Mouse (Mus musculus) midbrain, embryonic 12.5 days (tissue): ENCODE data around the gene Cmtm2b. TPM values are rescaled to one million over a fixed set of nuclear protein-coding genes. Genes with fewer than 3 reads are reported as not detected.

ENCODE experiments used
- ATAC-seq: fragments of 200-750 bp; cut with Nextera tagmentation; 2 replicates; pipeline ENCODE4 v1.8.0; 2017; ENCODE audit warnings: low read depth, moderate TSS enrichment, moderate library complexity; ENCODE audit not compliant: low FRiP score
- H3K27ac ChIP-seq: fragments of 300-500 bp; sonication (generic); replicated peaks from 2 replicates; pipeline ENCODE4 v1.5.1; 2016; ENCODE audit warnings: mild to moderate bottlenecking
- H3K27me3 ChIP-seq: fragments of 300-500 bp; sonication (generic); 2 replicates; pipeline ENCODE4 v1.6.1; 2016; ENCODE audit warnings: mild to moderate bottlenecking
- H3K36me3 ChIP-seq: fragments of 300-500 bp; sonication (generic); 2 replicates; pipeline ENCODE4 v1.6.1; 2016
- H3K4me1 ChIP-seq: fragments of 300-500 bp; sonication (generic); 2 replicates; pipeline ENCODE4 v1.6.1; 2016
- H3K4me2 ChIP-seq: fragments of 300-500 bp; sonication (generic); replicated peaks from 2 replicates; pipeline ENCODE4 v1.6.1; 2016; ENCODE audit warnings: mild to moderate bottlenecking, moderate library complexity
- H3K4me3 ChIP-seq: fragments of 300-500 bp; sonication (generic); 2 replicates; pipeline ENCODE4 v1.5.1; 2016; ENCODE audit warnings: mild to moderate bottlenecking
- H3K9ac ChIP-seq: fragments of 300-500 bp; sonication (generic); replicated peaks from 2 replicates; pipeline ENCODE4 v1.6.1; 2016; ENCODE audit warnings: mild to moderate bottlenecking, moderate library complexity
- H3K9me3 ChIP-seq: fragments of 300-500 bp; sonication (generic); 2 replicates; pipeline ENCODE4 v1.6.1; 2016; ENCODE audit warnings: mild to moderate bottlenecking
- WGBS: fragments of 180-500 bp; shearing (Covaris S2); methylation state at CpG from one replicate; pipeline ENCODE4 v1.1.7; 2016; 5-methylcytosine and 5-hydroxymethylcytosine counted together
- polyA plus RNA-seq: library from polyadenylated mRNA; unstranded; fragments of >200 nt; fragmentation: Nextera tagmentation; extraction: Ambion mirVana; gene quantifications from 2 replicates; pipeline ENCODE4 v1.2.1, GENCODE M21; 2016

The Cmtm2b gene
- polyA plus RNA-seq, 1 experiment from 2014 or later: not detected

DNA sequence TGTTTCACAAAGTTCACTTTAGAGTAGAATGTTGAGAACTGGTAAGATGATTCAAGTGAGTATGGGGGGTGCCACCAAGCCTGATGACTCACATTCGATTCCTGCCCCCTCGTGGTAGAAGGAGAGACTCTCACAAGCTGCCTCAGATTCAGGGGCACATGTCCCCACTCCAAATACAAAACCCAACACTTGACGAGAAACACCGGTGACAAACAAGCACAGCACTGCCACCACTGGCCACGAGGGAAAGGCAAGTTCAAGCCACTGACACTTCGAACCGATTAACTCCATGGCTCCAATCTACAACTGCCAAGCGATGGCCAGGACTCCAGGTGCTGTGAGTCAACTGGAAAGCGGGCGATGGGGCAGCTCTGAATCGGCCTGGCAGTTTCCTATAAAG lies 51.7 kb downstream of the Cmtm2b start:
- Histone ChIP-seq H3K4me1 (peaks cover 20% of the 10 kb centered on the region), H3K9ac (no peak overlapping the region), H3K4me2 (no peak overlapping the region), H3K27me3 (no peaks in the 10 kb centered on the region), H3K9me3 (no peaks in the 10 kb centered on the region), H3K27ac (no peak overlapping the region), H3K36me3 (no peaks in the 10 kb centered on the region), H3K4me3 (no peak overlapping the region)
- WGBS: 89% methylated on average over 11 of the region's 11 CpGs
- no peak for ATAC-seq

DNA sequence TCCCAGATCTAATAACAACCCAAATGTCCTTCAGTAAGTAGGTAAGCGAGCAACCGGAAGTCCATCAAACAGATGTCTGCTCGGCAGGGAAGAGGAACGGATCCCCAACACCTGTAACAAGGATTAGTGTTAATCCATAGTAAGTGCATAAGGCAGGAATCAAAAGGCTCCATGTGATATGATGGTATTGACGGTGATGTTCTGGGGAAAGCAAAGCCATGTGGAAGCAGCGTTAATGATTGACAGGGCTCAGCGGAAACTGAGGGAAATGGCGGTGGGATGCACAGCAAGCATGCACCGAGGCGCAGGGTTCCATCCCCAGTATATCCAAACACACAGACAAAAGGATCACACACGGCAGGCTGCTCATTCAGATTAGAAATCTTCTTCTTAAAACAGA lies 52.2 kb downstream of the Cmtm2b start:
- 62% methylated on average over 11 of the region's 11 CpGs for WGBS
- H3K4me2 ChIP-seq: no peak overlapping the region
- H3K4me1 ChIP-seq: peaks cover 20% of the 10 kb centered on the region
- no peaks in the 10 kb centered on the region for H3K9me3 ChIP-seq
- H3K27ac ChIP-seq: no peak overlapping the region
- no peak for ATAC-seq
- no peaks in the 10 kb centered on the region for H3K27me3 ChIP-seq
- H3K36me3 ChIP-seq: no peaks in the 10 kb centered on the region
- H3K9ac ChIP-seq: no peak overlapping the region
- no peak overlapping the region for H3K4me3 ChIP-seq

DNA sequence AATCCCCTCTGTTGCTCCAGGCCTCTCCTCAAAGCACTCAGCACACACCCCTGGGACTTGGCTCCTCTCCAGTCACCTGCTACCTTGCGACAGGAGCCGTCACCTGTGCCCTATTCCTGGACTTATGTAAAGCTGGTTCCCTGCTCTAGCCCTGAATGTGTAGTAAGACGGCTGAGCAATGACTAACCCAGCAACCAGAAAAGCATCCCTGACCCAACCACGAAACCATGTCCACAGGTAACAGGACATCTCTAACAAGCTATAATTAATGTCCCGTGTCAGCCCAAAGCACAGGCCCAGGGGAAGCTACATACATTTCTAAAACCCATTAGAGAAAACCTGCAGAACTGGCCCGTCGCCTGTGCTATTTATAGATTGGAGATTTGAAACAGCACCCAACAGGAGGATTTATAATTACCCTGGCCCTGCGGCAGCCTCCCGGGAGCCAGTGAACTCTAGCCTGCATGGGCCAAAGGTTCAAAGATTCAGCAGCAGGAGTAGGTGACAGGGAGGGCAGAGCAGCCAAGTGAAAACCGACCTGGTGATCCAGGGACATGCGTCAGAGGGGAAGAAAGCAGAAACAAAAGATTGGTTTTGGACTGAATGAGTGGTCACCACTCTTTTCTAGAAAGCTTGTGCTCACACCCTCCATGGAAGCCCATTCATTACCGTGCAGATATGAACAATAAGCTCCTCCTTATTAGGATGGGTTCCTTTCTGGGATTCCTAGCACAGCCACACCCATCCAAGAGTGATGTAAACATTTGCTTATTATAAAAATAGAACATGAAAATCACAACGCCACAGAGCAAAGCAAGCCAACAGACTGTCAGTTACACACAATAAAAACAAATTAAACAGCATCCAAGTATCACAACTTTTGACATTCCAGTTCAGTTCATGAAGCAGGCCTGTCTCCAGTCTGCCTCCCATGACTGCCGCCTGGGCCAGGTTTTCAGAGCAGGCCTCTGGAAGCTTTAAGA lies 53.1 kb downstream of the Cmtm2b start:
- Histone ChIP-seq H3K27ac (no peak overlapping the region), H3K4me2 (no peak overlapping the region), H3K4me1 (peaks cover 19% of the 10 kb centered on the region), H3K4me3 (no peak overlapping the region), H3K27me3 (no peaks in the 10 kb centered on the region), H3K36me3 (no peaks in the 10 kb centered on the region), H3K9ac (no peak overlapping the region), H3K9me3 (no peaks in the 10 kb centered on the region)
- no peak for ATAC-seq
- 59% methylated on average over 14 of the region's 14 CpGs for WGBS

DNA sequence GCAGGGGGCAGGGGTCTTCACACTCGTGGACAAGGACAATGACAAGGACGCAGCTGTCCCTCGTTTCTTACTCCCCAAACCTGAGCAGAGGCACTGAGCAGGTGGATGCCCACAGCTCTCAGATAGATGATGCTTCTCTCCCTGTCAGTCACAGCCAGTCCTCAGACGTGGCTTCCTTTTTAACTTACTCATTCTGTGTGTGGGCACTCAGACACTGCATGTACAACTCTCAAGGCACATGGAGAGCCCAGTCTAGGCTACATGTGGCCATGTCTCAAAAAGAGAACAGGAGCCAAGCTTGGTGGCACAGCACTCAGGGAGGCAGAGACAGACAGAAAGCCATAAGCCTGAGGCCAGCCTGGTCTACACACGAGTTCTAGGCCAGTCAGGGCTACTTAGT lies 53.9 kb downstream of the Cmtm2b start:
- Histone ChIP-seq H3K9me3 (no peaks in the 10 kb centered on the region), H3K9ac (no peak overlapping the region), H3K4me1 (peaks cover 19% of the 10 kb centered on the region), H3K36me3 (no peaks in the 10 kb centered on the region), H3K27ac (no peak overlapping the region), H3K27me3 (no peaks in the 10 kb centered on the region), H3K4me2 (no peak overlapping the region), H3K4me3 (no peak overlapping the region)
- no peak for ATAC-seq
- WGBS: 62% methylated on average over 5 of the region's 5 CpGs

DNA sequence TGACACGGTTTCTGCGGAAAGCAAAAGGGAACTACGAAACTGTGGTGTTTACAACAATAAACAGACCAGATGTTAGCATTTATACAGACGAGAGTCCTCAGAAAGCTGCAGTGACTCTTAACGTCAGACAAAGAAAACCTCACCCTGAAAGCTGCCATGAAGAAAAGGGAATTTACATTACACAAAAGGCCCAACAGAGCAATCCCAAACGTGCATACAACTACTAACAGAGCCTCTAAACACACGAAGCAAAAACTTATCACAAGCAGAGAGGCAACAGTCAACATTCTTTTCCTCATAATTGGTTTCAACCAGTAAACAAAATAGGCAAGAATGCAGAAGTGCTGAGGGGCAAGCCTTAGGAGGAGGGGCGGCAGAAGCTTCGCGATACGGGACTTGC lies 54.6 kb downstream of the Cmtm2b start:
- no peak for ATAC-seq
- Histone ChIP-seq H3K27ac (no peak overlapping the region), H3K36me3 (no peaks in the 10 kb centered on the region), H3K4me1 (peaks cover 19% of the 10 kb centered on the region), H3K4me2 (no peak overlapping the region), H3K4me3 (no peak overlapping the region), H3K9me3 (no peaks in the 10 kb centered on the region), H3K27me3 (no peaks in the 10 kb centered on the region), H3K9ac (no peak overlapping the region)
- 38% methylated on average over 11 of the region's 11 CpGs for WGBS

DNA sequence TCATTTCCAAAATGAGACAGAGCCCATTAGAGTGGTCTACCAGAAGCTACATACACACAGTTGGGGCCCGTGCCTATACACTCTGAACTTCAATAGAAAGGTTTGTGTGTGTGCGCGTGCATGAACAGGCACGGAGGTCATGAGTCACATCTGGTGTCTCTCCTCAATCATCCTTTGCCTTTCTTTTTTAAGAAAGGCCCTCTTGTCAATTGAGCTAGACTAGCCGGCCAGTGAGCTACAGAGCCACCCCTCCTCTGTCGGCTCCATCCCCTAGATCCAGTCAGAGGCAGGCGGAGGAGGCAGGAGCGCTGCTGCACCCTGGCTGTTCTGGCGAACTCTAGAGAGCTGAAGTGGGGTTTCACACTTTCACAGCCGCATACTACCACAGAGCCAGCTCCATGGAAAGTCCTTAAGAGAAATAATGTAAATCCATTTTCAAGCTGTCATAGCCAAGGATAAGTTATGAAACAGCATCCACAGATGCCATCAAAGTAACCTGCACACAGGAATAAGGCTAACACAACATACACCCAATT lies 57.3 kb downstream of the Cmtm2b start:
- no peak for ATAC-seq
- Histone ChIP-seq H3K9me3 (no peaks in the 10 kb centered on the region), H3K4me1 (peaks cover 25% of the 10 kb centered on the region), H3K27me3 (no peaks in the 10 kb centered on the region), H3K36me3 (no peaks in the 10 kb centered on the region), H3K4me3 (no peak overlapping the region), H3K4me2 (no peak overlapping the region), H3K27ac (no peak overlapping the region), H3K9ac (no peak overlapping the region)
- 58% methylated on average over 10 of the region's 10 CpGs for whole genome bisulfite sequencing

DNA sequence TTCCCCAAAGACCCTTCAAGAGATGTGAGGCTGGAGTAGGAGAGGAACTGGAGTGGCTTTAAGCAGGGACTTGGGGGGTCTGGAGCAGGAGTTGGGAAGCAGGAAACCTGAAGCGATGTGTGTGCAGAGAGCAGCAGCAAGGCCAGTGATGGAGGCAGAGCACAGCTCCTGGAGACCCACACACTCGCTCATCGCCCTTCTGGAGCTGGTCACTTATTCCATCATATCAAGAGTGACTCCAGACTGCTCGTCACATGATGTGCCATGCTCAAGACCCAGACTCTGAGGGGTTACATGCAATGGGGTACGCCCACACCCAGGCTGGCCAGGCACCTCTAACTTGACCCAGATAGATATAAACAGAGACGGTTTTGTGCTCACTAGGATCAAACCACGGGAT lies 58.2 kb downstream of the Cmtm2b start:
- no peaks in the 10 kb centered on the region for H3K36me3 ChIP-seq
- no peaks in the 10 kb centered on the region for H3K9me3 ChIP-seq
- no peak overlapping the region for H3K4me2 ChIP-seq
- H3K27ac ChIP-seq: no peak overlapping the region
- peaks cover 19% of the 10 kb centered on the region for H3K4me1 ChIP-seq
- H3K9ac ChIP-seq: no peak overlapping the region
- H3K4me3 ChIP-seq: no peak overlapping the region
- H3K27me3 ChIP-seq: no peaks in the 10 kb centered on the region
- WGBS: 97% methylated on average over 7 of the region's 7 CpGs
- no peak for ATAC-seq

Other genes starting within 250 kb of the Cmtm2b start
- 14.0 and 16.5 TPM in 2 replicates for gene Cdh5, start 220.6 kb upstream of the Cmtm2b start, polyA plus RNA-seq
- gene Bean1, start 151.8 kb upstream of the Cmtm2b start, polyA plus RNA-seq: 0.80 and 1.6 TPM in 2 replicates
- gene Tk2, start 73.7 kb upstream of the Cmtm2b start, polyA plus RNA-seq: 38.2 and 42.5 TPM in 2 replicates
- gene Cklf, start 71.4 kb upstream of the Cmtm2b start, polyA plus RNA-seq: 35.4 and 37.7 TPM in 2 replicates
- gene Cmtm2a, start 29.0 kb upstream of the Cmtm2b start, polyA plus RNA-seq: not detected in 2 replicates
- not detected in 2 replicates for gene Gm45711, start 12.1 kb upstream of the Cmtm2b start, polyA plus RNA-seq
- not detected in 2 replicates for gene Cmtm1, start 12.1 kb upstream of the Cmtm2b start, polyA plus RNA-seq
- gene Gm11020, start 663 bp upstream of the Cmtm2b start, polyA plus RNA-seq: not detected in 2 replicates
- 54.8 and 69.4 TPM in 2 replicates for gene Cmtm3, start 17.2 kb downstream of the Cmtm2b start, polyA plus RNA-seq
- gene Cmtm4, start 73.6 kb downstream of the Cmtm2b start, polyA plus RNA-seq: 2.0 and 2.5 TPM in 2 replicates
- gene Dync1li2, start 120.8 kb downstream of the Cmtm2b start, polyA plus RNA-seq: 132 TPM in 2 replicates
- 0.20 and 0.32 TPM in 2 replicates for gene Terb1, start 187.7 kb downstream of the Cmtm2b start, polyA plus RNA-seq
- gene Nae1, start 212.4 kb downstream of the Cmtm2b start, polyA plus RNA-seq: 118 and 130 TPM in 2 replicates
- 1.5 and 1.6 TPM in 2 replicates for gene Car7, start 212.5 kb downstream of the Cmtm2b start, polyA plus RNA-seq